Mouse (Mus musculus) ovary, adult 10 weeks (tissue): Measurements from ENCODE around the gene Hmga1b. TPM values are rescaled to one million over a fixed set of nuclear protein-coding genes. Genes with fewer than 3 reads are reported as not detected.

Experiments
- polyA plus RNA-seq: library from polyadenylated mRNA; stranded (reverse); fragments of 350-450 nt; fragmentation: Illumina TruSeq; extraction: RNeasy Lipid Tissue Mini Kit (QIAGEN cat#74804); gene quantifications from one replicate; pipeline ENCODE4 v1.2.3, GENCODE M21; 2014

Gene Hmga1b
- polyA plus RNA-seq: not detected

DNA sequence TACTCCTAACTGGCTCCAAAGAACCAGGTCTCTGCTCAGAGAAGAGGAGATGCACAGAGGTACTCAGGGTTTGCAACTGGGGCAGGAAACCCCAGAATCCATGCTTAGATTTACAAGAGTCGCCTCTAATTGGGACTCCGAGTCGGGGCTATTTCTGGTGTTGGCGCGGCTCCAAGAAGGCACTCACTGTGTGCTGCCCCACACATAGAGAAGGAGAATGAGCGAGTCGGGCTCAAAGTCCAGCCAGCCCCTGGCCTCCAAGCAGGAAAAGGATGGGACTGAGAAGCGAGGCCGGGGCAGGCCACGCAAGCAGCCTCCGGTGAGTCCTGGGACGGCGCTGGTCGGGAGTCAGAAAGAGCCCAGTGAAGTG lies at the start of gene Hmga1b:
Gene Hmga1b, plus strand, starts transcription at position 123 of the 370 bp plus-strand sequence.

DNA sequence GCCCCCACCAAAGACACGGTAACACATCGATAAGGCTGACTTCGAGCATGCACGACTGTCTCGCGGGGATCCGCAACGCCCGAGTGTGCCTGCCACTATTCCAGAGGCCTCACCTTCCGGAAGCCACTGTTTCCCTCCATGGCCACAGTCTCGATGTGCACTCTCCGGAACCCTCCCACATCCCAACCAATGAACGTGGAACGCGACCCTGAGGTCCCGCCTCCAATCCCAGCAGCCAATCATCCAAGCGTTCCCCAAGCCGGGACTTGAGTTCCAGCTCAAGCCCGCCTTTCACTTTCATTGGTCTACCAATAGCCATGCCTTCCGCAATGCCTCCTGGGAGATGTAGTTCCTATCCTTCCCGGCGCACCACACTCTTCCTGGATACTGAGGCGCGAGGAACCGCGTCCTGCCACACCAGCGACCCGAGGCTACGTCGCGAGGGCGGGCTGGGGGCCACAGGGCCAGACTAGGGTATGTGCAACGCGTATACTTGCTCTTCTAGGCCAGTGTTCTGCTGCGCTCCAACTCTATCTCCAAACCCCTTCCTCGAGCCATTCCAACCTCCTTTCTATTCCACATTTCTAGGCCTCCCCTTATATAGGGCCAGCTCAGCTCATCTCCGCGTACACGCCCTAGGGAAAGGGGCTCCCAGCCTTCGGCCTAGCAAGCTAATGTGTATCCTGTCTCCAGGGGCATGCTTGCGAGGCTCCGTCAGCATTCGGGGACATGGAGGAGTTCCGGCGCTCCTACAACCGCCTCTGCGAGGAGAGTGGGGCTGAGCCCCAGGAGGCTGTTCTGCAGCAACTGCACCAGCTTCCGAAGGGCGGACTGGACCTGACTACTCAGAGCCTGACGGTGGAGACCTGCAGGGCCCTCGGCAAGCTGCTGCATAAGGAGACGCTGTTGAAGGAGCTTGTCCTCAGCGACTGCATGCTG lies 48.7 kb upstream of the Hmga1b start, which contains the start of the genes Cenpx and Lrrc45:
Gene Cenpx, minus strand, starts transcription at position 159 of the 939 bp plus-strand sequence.
Gene Lrrc45, plus strand, starts transcription at position 346 of the 939 bp plus-strand sequence.

DNA sequence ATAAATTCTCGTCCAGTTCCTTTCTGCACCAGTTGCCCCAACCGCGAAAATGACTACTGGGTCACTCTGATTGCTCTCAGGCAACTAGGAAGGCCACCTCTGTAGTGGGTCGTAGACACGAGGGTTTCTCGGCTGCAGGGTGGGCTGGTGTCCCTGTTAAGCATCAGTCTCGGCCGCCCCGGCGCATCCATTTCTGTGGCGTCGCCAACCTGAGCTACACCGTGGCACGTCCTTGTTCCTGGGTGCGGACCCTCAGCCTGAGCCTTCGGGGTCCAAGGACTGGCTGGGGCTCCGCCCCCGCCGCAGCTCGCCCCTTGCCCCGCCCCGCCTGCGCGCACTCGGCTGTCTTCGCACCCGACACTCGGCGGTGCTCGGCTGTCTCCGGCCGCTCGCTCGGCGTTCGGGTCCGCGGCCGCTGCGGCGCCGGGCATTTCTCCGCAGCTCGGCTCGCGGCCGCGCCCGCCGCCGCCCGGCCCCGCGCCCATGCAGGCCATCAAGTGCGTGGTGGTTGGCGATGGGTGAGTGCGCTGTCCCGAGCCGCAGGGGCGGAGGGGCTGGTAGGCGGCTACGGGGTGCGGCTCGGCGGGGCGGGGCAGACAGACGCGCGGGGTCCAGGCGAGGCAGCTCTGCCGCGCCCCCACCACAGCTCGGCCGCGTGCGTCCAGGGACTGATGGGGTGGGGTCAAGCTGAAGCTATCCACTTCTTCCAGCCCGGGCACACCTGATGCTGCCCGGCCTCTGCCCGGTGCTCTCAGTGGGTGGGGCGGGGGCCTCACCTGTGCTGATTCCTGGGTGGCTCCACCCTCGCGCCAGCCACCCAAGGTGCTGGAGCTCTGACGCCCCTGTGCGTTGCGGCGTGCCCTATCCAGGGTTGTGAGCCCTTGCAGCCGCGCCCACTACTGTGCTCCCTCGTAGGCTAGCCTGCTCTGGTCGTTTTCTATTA lies 41.2 kb upstream of the Hmga1b start, which contains the start of gene Rac3:
Gene Rac3, plus strand, starts transcription at position 347 of the 943 bp plus-strand sequence.

DNA sequence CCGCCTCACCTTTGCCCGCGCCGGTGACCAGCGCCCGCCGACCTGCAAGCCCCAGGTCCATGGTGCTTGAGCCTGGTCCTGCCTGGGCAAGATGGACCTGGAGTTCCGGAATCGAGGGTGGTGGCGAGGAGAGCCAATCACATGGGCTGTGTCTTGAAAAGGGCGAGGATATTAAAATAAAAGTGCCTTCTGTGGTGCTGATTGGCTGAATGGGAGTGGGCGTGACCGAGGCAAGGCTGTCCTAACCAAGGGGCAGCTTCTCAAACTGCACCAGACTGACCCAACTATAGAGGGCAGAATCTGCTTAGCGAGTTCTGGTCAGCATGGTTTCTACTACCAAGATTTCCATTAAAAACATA lies 35.4 kb upstream of the Hmga1b start, which contains the start of gene Dcxr:
Gene Dcxr, minus strand, starts transcription at position 113 of the 359 bp plus-strand sequence.

DNA sequence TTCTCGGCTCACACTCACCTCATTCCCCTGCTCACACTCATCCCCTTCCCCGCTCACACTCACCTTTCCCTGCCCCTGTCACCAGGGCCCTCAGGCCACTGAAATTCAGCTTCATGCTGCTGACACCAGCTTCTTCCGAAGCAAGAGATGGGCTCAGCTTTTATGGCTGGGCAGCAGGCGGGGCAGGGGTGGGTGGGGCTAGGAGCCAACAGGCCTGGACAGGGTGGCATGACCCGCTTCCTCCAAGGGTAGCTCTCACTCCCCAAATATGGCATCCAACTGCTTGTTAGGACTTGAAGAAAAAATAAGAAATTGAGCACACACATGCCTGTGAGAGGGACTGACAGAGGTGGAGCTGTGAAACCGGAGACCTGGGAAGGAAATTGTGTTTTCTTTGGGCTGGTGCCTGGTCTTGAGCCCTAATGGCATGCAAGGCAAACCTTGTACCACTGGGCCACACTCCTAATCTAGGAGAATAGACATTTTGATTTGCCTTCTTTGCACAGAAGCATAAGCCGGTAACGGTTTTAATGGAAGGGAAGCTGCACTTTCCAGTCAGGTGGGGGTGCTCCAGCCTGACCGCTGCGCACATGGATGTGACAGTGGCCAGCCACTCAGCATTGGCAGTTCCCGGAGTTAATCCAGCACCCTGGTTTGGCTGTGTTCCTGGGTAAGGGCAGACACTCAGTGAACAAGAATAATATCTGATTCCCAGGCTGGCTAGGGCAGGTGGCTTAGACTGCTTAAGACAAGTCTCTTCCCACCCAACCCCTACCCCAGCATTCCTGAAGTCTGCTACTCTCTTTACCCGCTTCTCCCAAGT lies 30.5 kb upstream of the Hmga1b start, which contains the start of gene Cbr2:
Gene Cbr2, minus strand, starts transcription at position 257 of the 823 bp plus-strand sequence.

DNA sequence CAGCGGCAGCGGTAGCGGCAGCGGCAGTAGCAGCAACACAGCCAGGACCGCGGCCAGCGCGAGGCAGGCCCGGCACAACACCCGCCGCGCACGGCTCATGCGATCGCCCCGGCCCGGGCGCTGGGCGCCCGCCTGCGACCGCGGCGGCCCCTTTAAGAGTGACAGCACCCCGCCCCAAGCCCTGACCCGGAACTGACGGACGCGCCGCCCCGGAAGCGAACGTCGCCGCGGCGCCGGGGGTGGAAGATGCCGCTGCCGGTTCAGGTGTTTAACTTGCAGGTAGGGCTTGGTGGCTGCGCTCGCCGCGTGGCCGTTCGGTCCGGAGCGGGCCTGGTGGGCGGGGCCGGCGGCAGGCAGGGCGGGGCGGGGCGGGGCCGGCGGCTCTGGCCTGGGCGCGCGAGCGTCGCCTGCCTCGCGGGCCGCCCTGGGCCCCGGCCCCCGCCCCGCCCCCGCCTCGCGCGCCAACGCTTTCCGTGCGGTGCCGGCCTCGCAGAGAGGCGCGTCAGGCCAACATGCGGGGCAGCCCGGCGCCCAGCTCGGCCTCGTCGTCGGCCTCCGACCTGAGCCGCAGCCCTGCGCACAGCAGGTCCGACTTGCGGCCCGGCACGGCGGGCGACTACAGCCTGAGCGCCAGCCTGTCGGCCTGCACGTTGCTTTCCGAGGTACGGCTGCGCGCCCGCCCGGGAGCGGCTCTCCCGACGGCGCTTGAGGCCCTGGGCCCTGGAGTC lies 21.6 kb downstream of the Hmga1b start, which contains the start of the genes Rfng and Gps1:
Gene Rfng, minus strand, starts transcription at position 144 of the 728 bp plus-strand sequence.
Gene Gps1, plus strand, starts transcription at position 209 of the 728 bp plus-strand sequence.

DNA sequence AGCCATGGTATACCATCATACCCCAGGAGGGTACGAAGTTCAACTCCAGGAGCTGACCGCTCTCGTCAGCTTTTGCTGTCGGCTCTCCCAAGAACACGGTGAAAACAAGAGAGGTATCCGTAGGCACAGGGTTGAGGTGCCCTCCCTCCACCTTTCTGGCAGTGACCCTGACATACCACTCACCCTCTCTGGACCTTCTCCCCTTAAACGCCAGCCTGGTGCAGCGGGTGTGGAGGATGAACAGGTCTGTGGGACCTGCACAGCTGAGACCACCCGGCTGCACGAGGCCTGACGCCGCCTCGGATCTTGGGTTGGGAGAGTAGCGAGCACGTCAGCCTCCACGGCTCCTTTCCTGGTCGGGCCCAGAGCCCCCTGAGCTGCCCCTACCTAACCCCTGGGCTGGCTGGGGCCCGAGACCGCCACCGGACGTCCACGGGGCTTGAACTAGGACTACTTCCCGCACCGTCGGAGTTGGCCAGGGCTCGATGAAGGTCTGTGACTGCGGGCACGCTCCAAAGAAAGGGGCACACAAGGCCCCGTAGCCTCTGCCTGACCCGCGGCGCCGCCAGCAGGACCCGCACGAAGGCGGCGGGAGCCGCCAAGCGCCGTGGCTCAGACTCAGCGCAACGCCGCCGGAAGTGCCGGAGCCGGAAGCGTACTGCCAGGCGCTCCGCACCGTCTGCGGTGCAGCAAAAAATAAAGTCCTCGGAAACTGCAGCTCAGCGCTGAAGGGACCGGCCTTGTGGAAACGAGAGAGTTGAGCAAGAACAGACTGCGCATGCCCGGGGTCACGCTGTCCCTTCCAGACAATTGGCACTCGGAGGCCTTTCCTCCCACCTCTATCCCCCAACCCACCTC lies 33.4 kb downstream of the Hmga1b start, which contains the start of gene Dus1l:
Gene Dus1l, minus strand, starts transcription at position 648 of the 858 bp plus-strand sequence.

Other genes with a start within 250 kb of the Hmga1b start
- not detected for gene Gcgr, start 232.1 kb upstream of the Hmga1b start, polyA plus RNA-seq
- 1.5 TPM for gene Mcrip1, start 213.1 kb upstream of the Hmga1b start, polyA plus RNA-seq
- gene Ppp1r27, start 211.7 kb upstream of the Hmga1b start, polyA plus RNA-seq: not detected
- 235 TPM for gene P4hb, start 189.5 kb upstream of the Hmga1b start, polyA plus RNA-seq
- gene Arhgdia, start 181.2 kb upstream of the Hmga1b start, polyA plus RNA-seq: 29.1 TPM
- gene Alyref, start 164.4 kb upstream of the Hmga1b start, polyA plus RNA-seq: 37.9 TPM
- 5.8 TPM for gene Anapc11, start 164.4 kb upstream of the Hmga1b start, polyA plus RNA-seq
- gene Npb, start 154.3 kb upstream of the Hmga1b start, polyA plus RNA-seq: not detected
- 3.4 TPM for gene Pcyt2, start 144.9 kb upstream of the Hmga1b start, polyA plus RNA-seq
- gene Sirt7, start 137.6 kb upstream of the Hmga1b start, polyA plus RNA-seq: 3.2 TPM
- 10.4 TPM for gene Mafg, start 129.2 kb upstream of the Hmga1b start, polyA plus RNA-seq
- 1.6 TPM for gene Pycr1, start 119.0 kb upstream of the Hmga1b start, polyA plus RNA-seq
- gene Myadml2, start 114.6 kb upstream of the Hmga1b start, polyA plus RNA-seq: not detected
- not detected for gene Notum, start 101.6 kb upstream of the Hmga1b start, polyA plus RNA-seq
- 0.77 TPM for gene Aspscr1, start 89.8 kb upstream of the Hmga1b start, polyA plus RNA-seq
- gene Cenpx, start 49.1 kb upstream of the Hmga1b start, polyA plus RNA-seq: not detected
- 0.40 TPM for gene Lrrc45, start 48.9 kb upstream of the Hmga1b start, polyA plus RNA-seq
- not detected for gene Rac3, start 41.3 kb upstream of the Hmga1b start, polyA plus RNA-seq
- not detected for gene Dcxr, start 35.5 kb upstream of the Hmga1b start, polyA plus RNA-seq
- gene Cbr2, start 30.7 kb upstream of the Hmga1b start, polyA plus RNA-seq: not detected
- not detected for gene Rfng, start 21.4 kb downstream of the Hmga1b start, polyA plus RNA-seq
- gene Gps1, start 21.5 kb downstream of the Hmga1b start, polyA plus RNA-seq: 10.9 TPM
- gene Dus1l, start 33.6 kb downstream of the Hmga1b start, polyA plus RNA-seq: 3.3 TPM
- 2.1 TPM for gene Fasn, start 61.8 kb downstream of the Hmga1b start, polyA plus RNA-seq
- 1.1 TPM for gene Ccdc57, start 170.1 kb downstream of the Hmga1b start, polyA plus RNA-seq
- 0.17 TPM for gene Slc16a3, start 185.7 kb downstream of the Hmga1b start, polyA plus RNA-seq
- gene Csnk1d, start 228.5 kb downstream of the Hmga1b start, polyA plus RNA-seq: 69.4 TPM